Mouse (Mus musculus) thymus, adult 2 months (tissue): ENCODE results near the gene Rhox4c.
"Not testable (repeated sequence)": the region's sequence is repeated elsewhere in the genome, so short reads cannot be mapped to it uniquely, and the experiment has no call there.

ENCODE experiments used
- CTCF ChIP-seq: fragments of 200-500 bp; IDR thresholded peaks from 2 replicates; pipeline ENCODE4 v1.5.1; 2012; ENCODE audit warnings: mild to moderate bottlenecking, control low read depth, low read length, moderate library complexity, borderline replicate concordance; ENCODE audit not compliant: control insufficient read depth, poor library complexity, insufficient read depth; ENCODE audit errors: extremely low read depth
- POLR2A ChIP-seq: fragments of 200-500 bp; IDR thresholded peaks from 2 replicates; pipeline ENCODE4 v1.6.1; 2012; ENCODE audit warnings: mild to moderate bottlenecking, low read length, control low read depth, moderate library complexity; ENCODE audit not compliant: control insufficient read depth, poor library complexity, insufficient read depth; ENCODE audit errors: extremely low read depth

- TF ChIP-seq POLR2A, CTCF: not testable (repeated sequence)
Measured at GRCm38 (mm10) chrX:37458285-37458684, 21.9 kb upstream of the Rhox4c start, which contains the start of gene Rhox3c.
